Mouse (Mus musculus): ENCODE results near the gene Mcoln3. TPM values are rescaled to one million over a fixed set of nuclear protein-coding genes. Genes with fewer than 3 reads are reported as not detected.

The Mcoln3 gene
- polyA plus RNA-seq, 1 experiment from 2014 or later = 0.66 TPM

- H3K4me1 ChIP-seq (replicated peaks) = peaks cover 7% of the 10 kb centered on the region
- H3K4me3 ChIP-seq = no peak overlapping the region
- H3K4me2 ChIP-seq = 0 out of 2 replicates have a peak overlapping the region, but pooled peaks have one; percentile 11
- H3K9ac ChIP-seq = no peak overlapping the region
- peaks cover 78% of the 10 kb centered on the region for H3K27me3 ChIP-seq
- 0 out of 2 replicates have a peak, but pooled peaks cover 4% of the 10 kb centered on the region for H3K9me3 ChIP-seq
- peak; percentile 73 for ATAC-seq (ENCODE audit: low FRiP score)
- whole genome bisulfite sequencing = 19% methylated on average over 13 of the region's 13 CpGs
- no peaks in the 10 kb centered on the region for H3K36me3 ChIP-seq
- H3K27ac ChIP-seq = peak overlapping the region; percentile 58
Observed at GRCm38 (mm10) chr3:146184992-146185657, 67.9 kb downstream of the Mcoln3 start.

- no peaks in the 10 kb centered on the region for H3K36me3 ChIP-seq
- H3K9ac ChIP-seq = no peak overlapping the region
- no peak for ATAC-seq (ENCODE audit: low FRiP score)
- peaks cover 75% of the 10 kb centered on the region for H3K27me3 ChIP-seq
- 0 out of 2 replicates have a peak overlapping the region, but pooled peaks have one; percentile 58 for H3K27ac ChIP-seq
- H3K4me2 ChIP-seq = no peak overlapping the region
- no peak overlapping the region for H3K4me3 ChIP-seq
- 76% methylated on average over 10 of the region's 10 CpGs for WGBS
- 0 out of 2 replicates have a peak, but pooled peaks cover 4% of the 10 kb centered on the region for H3K9me3 ChIP-seq
- H3K4me1 ChIP-seq (replicated peaks) = peaks cover 7% of the 10 kb centered on the region
Observed at GRCm38 (mm10) chr3:146186033-146186432, 68.8 kb downstream of the Mcoln3 start.

- Histone ChIP-seq H3K36me3 (no peaks in the 10 kb centered on the region), H3K9me3 (0 out of 2 replicates have a peak, but pooled peaks cover 4% of the 10 kb centered on the region), H3K4me3 (no peak overlapping the region), H3K27me3 (peaks cover 46% of the 10 kb centered on the region), H3K4me2 (no peak overlapping the region), H3K4me1 (replicated peaks) (peaks cover 10% of the 10 kb centered on the region), H3K27ac (no peak overlapping the region), H3K9ac (no peak overlapping the region)
- 65% methylated on average over 10 of the region's 10 CpGs for whole genome bisulfite sequencing
- ATAC-seq (ENCODE audit: low FRiP score) = no peak
Observed at GRCm38 (mm10) chr3:146189933-146190332, 72.7 kb downstream of the Mcoln3 start.

Other genes starting within 250 kb of the Mcoln3 start
- gene Bcl10, start 194.6 kb upstream of the Mcoln3 start, polyA plus RNA-seq (2015; fragmentation: Nextera tagmentation; extraction: Ambion mirVana) = 38.4 and 40.9 TPM in 2 replicates
- gene 2410004B18Rik, start 179.4 kb upstream of the Mcoln3 start, polyA plus RNA-seq (2015; fragmentation: Nextera tagmentation; extraction: Ambion mirVana) = 73.2 and 74.1 TPM in 2 replicates
- 0.31 and 0.36 TPM in 2 replicates for gene Syde2, start 129.6 kb upstream of the Mcoln3 start, polyA plus RNA-seq (2015; fragmentation: Nextera tagmentation; extraction: Ambion mirVana)
- 1.7 and 2.0 TPM in 2 replicates for gene Wdr63, start 9.3 kb upstream of the Mcoln3 start, polyA plus RNA-seq (2015; fragmentation: Nextera tagmentation; extraction: Ambion mirVana)
- gene Mcoln2, start 32.4 kb downstream of the Mcoln3 start, polyA plus RNA-seq (2015; fragmentation: Nextera tagmentation; extraction: Ambion mirVana) = 0.27 and 0.47 TPM in 2 replicates
- gene Lpar3, start 103.5 kb downstream of the Mcoln3 start, polyA plus RNA-seq (2015; fragmentation: Nextera tagmentation; extraction: Ambion mirVana) = 0.78 and 0.93 TPM in 2 replicates

Data from hindbrain, embryonic 13.5 days (tissue).